Mouse (Mus musculus): Measurements from ENCODE around the gene Sostdc1.

Gene Sostdc1

GRCm38 (mm10) chr12:36313916-36314315 is at the start of gene Sostdc1:
Gene Sostdc1, plus strand, starts transcription at chr12:36314139.
- in situ Hi-C loops (cut with MboI; ENCODE audit: low sequenced_read_pairs) = no loop called here

DNA sequence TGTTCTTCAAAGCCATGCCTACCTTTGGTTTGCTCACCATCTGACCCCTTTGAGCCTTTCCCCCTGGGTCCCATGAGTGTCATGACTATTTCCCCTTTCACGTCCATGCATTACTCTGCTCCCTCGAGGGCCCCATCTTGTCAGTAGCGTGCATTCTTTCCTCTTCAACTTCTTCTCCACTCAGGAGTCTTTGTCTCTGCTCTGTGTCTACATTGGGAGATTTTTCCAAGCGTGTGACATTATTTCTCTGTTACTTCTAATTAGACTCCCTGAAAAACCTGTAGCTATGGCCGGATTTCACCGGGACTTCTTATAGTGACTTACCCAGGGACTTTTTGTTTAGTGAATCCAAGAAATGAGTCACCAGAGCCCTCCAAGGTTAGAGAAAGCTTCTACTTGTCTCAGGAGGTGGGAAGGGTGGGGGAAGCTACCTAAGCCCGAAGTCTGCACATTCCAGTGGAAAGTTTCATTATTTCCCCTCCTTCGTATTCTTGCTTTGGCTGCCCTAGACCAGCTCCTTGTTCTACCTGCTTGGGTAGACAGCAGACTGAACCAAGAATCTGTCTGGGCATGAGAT is 46.2 kb upstream of the Sostdc1 start:
- in situ Hi-C loops (cut with MboI; ENCODE audit: low sequenced_read_pairs) = no loop called here

DNA sequence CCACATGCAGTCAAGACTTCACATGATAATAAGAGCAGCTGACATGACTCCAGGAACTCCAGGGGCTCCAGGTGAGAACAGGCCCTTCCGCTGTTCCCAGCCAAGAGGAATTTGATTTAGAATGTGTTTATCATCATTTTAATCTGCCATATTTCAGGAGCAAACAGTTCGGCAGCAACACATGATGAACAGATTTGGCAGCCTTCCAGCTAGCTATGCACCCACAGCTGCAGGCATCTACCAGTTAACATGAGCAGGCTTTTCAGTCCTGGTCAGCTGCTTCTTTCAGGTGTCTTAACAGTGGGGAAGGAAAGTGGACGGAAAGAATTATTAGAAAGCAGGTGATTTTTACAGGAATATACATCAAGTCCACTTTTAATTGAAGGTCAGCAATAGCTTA is 39.1 kb upstream of the Sostdc1 start:
- in situ Hi-C loops (cut with MboI; ENCODE audit: low sequenced_read_pairs) = no loop called here

DNA sequence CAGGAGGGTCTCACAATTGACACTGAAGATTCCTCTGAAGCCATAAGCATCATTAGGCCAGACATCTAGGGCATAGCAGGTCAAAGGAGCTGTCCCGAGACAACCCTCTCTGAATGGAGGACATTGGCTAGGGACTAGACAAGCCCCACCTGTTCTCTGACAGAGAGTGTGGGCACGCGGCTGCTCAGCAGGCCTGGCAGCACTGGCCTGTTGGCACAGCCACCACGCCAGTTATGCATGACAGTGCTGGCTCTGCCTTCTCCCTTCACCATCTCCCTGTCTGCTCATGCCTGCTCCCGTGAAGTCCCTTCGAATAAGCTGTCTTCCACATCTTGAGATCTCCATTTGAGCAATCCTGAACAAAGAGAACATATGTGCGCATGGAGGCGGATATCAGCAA is 24.3 kb upstream of the Sostdc1 start:
- in situ Hi-C loops (cut with MboI; ENCODE audit: low sequenced_read_pairs) = no loop called here

DNA sequence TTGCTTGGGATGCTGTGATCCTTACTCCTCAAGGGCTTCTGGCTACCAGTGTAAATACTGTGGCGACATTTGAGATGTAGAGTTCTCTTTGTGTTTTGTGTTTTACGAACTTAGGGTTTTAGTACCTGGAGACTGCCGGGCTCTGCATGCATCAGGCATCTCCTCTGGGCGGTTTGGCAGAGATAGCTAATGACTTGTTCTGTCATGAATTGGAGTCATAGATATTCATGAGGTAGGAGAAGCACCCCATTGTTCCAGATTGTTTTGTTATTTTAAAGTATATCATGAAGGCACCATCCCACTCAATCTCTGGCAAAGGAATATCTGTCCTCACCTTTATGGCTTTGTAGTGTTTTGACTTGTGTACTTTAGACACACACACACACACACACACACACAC is 23.5 kb upstream of the Sostdc1 start:
- in situ Hi-C loops (cut with MboI; ENCODE audit: low sequenced_read_pairs) = no loop called here

DNA sequence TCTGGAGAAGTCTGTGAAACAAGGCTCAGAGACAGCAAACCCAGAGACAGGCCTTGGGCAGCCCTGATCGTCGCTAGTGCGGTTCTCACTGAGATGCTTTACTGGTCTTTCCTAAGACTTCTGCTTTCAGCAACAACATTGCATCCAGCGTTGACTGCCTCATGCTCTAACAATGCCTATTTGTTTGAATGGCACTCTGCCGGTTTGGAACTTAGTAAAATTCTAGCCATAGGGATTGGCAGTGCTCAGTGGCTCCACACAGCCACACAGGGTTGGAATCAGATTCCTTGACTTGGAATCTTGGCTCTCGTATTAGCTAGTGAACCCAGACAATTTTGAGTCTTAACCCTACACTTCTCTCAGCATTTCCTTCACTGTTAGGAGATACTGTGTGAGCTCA is 22.6 kb upstream of the Sostdc1 start:
- in situ Hi-C loops (cut with MboI; ENCODE audit: low sequenced_read_pairs) = no loop called here

- in situ Hi-C loops (cut with MboI; ENCODE audit: low sequenced_read_pairs) = no loop called here
Observed at GRCm38 (mm10) chr12:36302326-36302725, 11.6 kb upstream of the Sostdc1 start.

DNA sequence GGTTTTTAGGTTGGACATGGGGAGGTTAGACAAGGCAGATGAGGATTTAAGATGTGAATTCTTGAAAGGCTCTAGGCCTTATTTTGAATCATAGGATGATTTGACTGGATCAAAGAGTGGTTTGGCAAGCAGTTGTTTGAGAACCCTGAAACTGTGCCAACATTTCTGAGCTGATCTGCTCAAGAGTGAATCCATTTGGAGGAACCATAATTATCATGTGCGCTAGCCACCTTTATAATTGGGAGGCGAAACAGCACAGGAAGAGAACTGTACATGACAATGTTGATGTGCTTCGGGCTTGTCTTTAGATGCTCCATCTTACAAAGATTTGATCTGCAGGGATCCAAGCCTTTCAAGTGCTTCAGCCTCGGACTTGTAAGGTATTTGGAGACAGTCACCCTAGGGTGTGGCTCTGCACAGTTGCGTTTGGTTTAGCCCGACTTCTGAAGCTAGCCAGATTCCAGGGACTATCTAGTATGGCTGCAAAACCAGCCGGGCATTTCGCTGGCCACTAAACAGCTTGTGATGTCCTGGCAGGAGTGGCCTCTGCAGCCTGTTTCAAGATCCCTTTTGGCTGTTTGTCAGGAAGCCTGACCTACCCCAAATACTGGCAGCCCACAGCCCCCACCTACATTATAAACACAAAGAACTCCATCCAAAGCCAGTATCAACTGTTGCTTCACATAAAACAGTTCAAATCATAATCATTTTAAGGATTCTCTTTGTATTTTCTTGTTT is 10.9 kb upstream of the Sostdc1 start:
- in situ Hi-C loops (cut with MboI; ENCODE audit: low sequenced_read_pairs) = no loop called here

- in situ Hi-C loops (cut with MboI; ENCODE audit: low sequenced_read_pairs) = no loop called here
Observed at GRCm38 (mm10) chr12:36308737-36309420, 5.1 kb upstream of the Sostdc1 start.

- in situ Hi-C loops (cut with MboI; ENCODE audit: low sequenced_read_pairs) = no loop called here
Observed at GRCm38 (mm10) chr12:36313015-36313414, 924 bp upstream of the Sostdc1 start.

DNA sequence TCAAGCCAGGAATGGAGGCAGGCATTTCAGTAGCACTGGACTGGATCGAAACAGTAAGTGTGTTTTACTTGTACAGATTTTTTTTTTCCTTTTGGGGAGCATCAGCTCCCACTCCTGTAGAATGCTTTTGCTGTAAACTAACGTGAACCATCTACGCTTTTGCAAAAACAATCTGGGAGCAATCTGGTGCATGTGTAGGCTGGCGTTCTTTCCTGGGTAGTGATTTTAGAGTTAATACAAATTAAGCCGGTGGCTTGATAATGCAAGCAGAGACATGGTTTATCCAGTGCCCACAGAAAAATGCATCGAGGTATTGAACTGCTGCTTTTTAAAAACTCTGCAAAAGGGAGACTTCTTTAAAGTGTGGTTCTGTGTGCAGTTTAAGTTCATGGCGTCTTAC is 507 bp downstream of the Sostdc1 start:
- in situ Hi-C loops (cut with MboI; ENCODE audit: low sequenced_read_pairs) = no loop called here

GRCm38 (mm10) chr12:36315527-36315926 is 1.6 kb downstream of the Sostdc1 start:
- in situ Hi-C loops (cut with MboI; ENCODE audit: low sequenced_read_pairs) = no loop called here

GRCm38 (mm10) chr12:36316056-36316455 is 2.1 kb downstream of the Sostdc1 start:
- in situ Hi-C loops (cut with MboI; ENCODE audit: low sequenced_read_pairs) = no loop called here

GRCm38 (mm10) chr12:36317036-36317819 is 3.3 kb downstream of the Sostdc1 start:
- in situ Hi-C loops (cut with MboI; ENCODE audit: low sequenced_read_pairs) = no loop called here

- in situ Hi-C loops (cut with MboI; ENCODE audit: low sequenced_read_pairs) = no loop called here
Observed at GRCm38 (mm10) chr12:36317820-36318135, 3.8 kb downstream of the Sostdc1 start.

- in situ Hi-C loops (cut with MboI; ENCODE audit: low sequenced_read_pairs) = no loop called here
Observed at GRCm38 (mm10) chr12:36326101-36326521, 12.2 kb downstream of the Sostdc1 start.

GRCm38 (mm10) chr12:36332676-36333075 is 18.7 kb downstream of the Sostdc1 start:
- in situ Hi-C loops (cut with MboI; ENCODE audit: low sequenced_read_pairs) = no loop called here

DNA sequence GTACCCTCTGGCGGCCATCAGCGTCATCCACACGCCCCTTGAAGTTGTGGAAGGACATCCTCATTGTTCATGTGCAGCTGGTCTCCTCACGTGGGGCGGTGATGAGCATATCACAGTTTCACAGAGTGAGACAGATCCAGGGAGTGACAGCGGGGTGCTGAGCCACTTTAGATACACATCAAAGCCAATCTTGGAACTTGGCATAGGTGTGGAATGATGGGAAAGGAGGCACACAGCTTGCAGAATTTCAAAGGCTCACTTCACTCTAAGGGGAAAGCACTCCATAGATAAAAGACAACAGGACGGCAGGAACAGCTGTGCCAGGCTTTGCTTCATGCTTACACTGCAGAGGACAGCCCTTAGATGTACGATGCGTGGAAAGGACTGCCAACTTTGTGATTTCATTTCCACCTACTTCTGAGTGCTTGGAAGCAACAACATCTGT is 19.9 kb downstream of the Sostdc1 start:
- in situ Hi-C loops (cut with MboI; ENCODE audit: low sequenced_read_pairs) = no loop called here

GRCm38 (mm10) chr12:36344131-36344530 is 30.2 kb downstream of the Sostdc1 start:
- in situ Hi-C loops (cut with MboI; ENCODE audit: low sequenced_read_pairs) = no loop called here

DNA sequence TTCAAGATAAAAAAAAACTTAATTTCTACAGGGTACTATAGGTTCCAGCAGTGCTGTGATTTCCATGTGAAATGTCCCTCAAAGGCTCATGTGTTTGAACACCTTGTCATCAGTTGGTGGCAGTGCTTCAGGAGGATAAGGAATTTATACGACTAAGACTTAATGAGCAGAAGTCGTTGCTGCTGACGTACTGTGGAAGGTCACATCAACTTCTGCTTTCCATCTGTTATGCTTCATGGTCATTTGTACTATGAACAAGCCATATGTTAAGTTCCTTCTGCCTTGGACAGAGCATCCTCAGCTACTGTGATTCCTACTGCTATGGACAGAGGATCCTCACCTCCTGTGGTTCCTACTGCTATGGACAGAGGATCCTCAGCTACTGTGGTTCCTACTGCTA is 46.1 kb downstream of the Sostdc1 start:
- in situ Hi-C loops (cut with MboI; ENCODE audit: low sequenced_read_pairs) = no loop called here

GRCm38 (mm10) chr12:36360693-36361092 is 46.8 kb downstream of the Sostdc1 start:
- in situ Hi-C loops (cut with MboI; ENCODE audit: low sequenced_read_pairs) = no loop called here
